Mouse (Mus musculus): Measurements from ENCODE around the gene Wdr31. TPM values are rescaled to one million over a fixed set of nuclear protein-coding genes. Genes with fewer than 3 reads are reported as not detected.
"Not testable (repeated sequence)": the region's sequence is repeated elsewhere in the genome, so short reads cannot be mapped to it uniquely, and the experiment has no call there.

The Wdr31 gene
- total and polyA plus RNA-seq, 3 experiments, result 0.52 to 2.0 (median 1.8) TPM

GRCm38 (mm10) chr4:62480709-62481605 is 10.3 kb upstream of the Wdr31 start:
- 0 out of 2 replicates have a peak, but pooled peaks cover 2% of the 10 kb centered on the region for H3K27me3 ChIP-seq (ENCODE audit: insufficient read depth, low read length)
- no peak for DNase-seq (ENCODE audit: low spot score)

GRCm38 (mm10) chr4:62479937-62480708 is 9.4 kb upstream of the Wdr31 start, which contains the start of gene Bspry:
Bspry (plus strand) TSS chr4:62480053.
- H3K4me3 ChIP-seq (ENCODE audit: low read depth, low read length), result no peak within 1 kb of the TSS
- peaks cover 14% of the 10 kb centered on the region for H3K4me1 ChIP-seq (ENCODE audit: insufficient read depth, low read depth, low read length)
- H3K27me3 ChIP-seq (ENCODE audit: insufficient read depth, low read length), result 0 out of 2 replicates have a peak, but pooled peaks cover 2% of the 10 kb centered on the region
- DNase-seq (ENCODE audit: low spot score) (no peak), ATAC-seq (ENCODE audit: extremely low read depth, insufficient number of reproducible peaks, low FRiP score, poor library complexity, severe bottlenecking) (no peak)
- no peak for TF ChIP-seq TAL1 (conservative IDR thresholded peaks at IDR 0.05; ENCODE audit: low read depth, low read length)
- no peak for TF ChIP-seq POLR2AphosphoS5 (IDR thresholded peaks at IDR 0.05; ENCODE audit: insufficient replicate concordance, low read depth, low read length)
- TF ChIP-seq GATA1 (IDR thresholded peaks at IDR 0.05; ENCODE audit: borderline replicate concordance, low read length), result no peak
- no peak for TF ChIP-seq GATA2 (IDR thresholded peaks at IDR 0.05; ENCODE audit: borderline replicate concordance, low read depth, low read length)
- TF ChIP-seq CTCF (IDR thresholded peaks at IDR 0.05; ENCODE audit: low read depth, low read length), result no peak
- no peaks in the 10 kb centered on the region for H3K9me3 ChIP-seq (replicated peaks)
- no peaks in the 10 kb centered on the region for H3K36me3 ChIP-seq (replicated peaks)

More at GRCm38 (mm10) chr4:62480709-62481605, 10.3 kb upstream of the Wdr31 start:
- no peaks in the 10 kb centered on the region for H3K9me3 ChIP-seq (replicated peaks)
- no peak overlapping the region for H3K4me3 ChIP-seq (ENCODE audit: low read depth, low read length)
- no peak for ATAC-seq (ENCODE audit: extremely low read depth, insufficient number of reproducible peaks, low FRiP score, poor library complexity, severe bottlenecking)
- TF ChIP-seq TAL1 (conservative IDR thresholded peaks at IDR 0.05; ENCODE audit: low read depth, low read length) (no peak), POLR2AphosphoS5 (IDR thresholded peaks at IDR 0.05; ENCODE audit: insufficient replicate concordance, low read depth, low read length) (no peak), GATA2 (IDR thresholded peaks at IDR 0.05; ENCODE audit: borderline replicate concordance, low read depth, low read length) (no peak), CTCF (IDR thresholded peaks at IDR 0.05; ENCODE audit: low read depth, low read length) (no peak), GATA1 (IDR thresholded peaks at IDR 0.05; ENCODE audit: borderline replicate concordance, low read length) (no peak)
- no peaks in the 10 kb centered on the region for H3K36me3 ChIP-seq (replicated peaks)
- peaks cover 20% of the 10 kb centered on the region for H3K4me1 ChIP-seq (ENCODE audit: insufficient read depth, low read depth, low read length)

DNA sequence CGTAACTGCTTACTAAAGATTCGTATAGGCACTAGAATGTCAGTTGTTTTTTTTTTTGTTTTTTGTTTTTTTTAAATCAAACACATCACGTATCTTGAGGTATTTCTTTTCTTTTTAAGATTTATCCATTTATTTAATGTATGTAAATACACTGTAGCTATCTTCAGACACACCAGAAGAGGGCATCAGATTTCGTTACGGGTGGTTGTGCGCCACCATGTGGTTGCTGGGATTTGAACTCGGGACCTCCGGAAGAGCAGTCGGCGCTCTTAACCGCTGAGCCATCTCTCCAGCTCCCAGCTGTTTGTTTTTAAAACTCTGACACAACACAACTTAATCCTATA is 8.9 kb upstream of the Wdr31 start:
- not testable (repeated sequence) for DNase-seq (ENCODE audit: low spot score); H3K4me1 ChIP-seq (ENCODE audit: insufficient read depth, low read depth, low read length); H3K27me3 ChIP-seq (ENCODE audit: insufficient read depth, low read length); H3K4me3 ChIP-seq (ENCODE audit: low read depth, low read length); ATAC-seq (ENCODE audit: extremely low read depth, insufficient number of reproducible peaks, low FRiP score, poor library complexity, severe bottlenecking); H3K9me3 ChIP-seq (replicated peaks); H3K36me3 ChIP-seq (replicated peaks)

DNA sequence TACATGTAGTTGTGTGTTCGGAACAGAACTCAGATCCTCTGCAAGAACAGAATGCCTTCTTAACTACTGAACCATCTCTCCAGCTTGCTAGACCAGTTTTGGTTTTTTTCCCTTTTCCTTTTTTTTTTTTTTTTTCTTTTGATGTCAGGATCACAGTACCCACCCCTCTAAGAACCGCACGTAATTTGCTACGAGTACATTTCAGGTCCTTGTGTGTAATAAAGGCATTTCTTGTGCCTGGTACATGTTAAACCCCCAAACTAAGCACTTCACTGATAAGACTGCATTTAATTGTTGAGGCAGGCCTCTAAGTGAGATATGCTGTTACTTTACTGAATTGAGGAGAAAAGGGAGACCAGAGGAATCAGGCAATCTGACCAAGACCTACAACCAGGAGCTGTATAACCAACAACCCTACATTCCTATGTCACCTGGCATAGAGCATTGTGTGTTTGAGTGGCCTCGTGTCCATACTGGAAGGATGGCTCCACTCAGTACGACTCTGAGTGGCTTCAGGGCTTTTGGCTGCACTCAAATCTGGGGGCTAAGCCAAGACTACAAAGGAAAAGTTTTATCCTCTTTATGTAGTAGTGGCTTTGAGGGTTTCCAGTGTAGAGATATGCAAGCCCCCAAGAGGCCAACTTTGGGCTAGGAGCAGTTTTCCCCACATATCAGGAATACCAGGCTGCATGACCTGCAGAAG is 7.0 kb upstream of the Wdr31 start:
- TF ChIP-seq TAL1 (conservative IDR thresholded peaks at IDR 0.05; ENCODE audit: low read depth, low read length) (no peak), CTCF (IDR thresholded peaks at IDR 0.05; ENCODE audit: low read depth, low read length) (no peak), GATA1 (IDR thresholded peaks at IDR 0.05; ENCODE audit: borderline replicate concordance, low read length) (no peak), GATA2 (IDR thresholded peaks at IDR 0.05; ENCODE audit: borderline replicate concordance, low read depth, low read length) (no peak), POLR2AphosphoS5 (IDR thresholded peaks at IDR 0.05; ENCODE audit: insufficient replicate concordance, low read depth, low read length) (no peak)
- Histone ChIP-seq H3K27me3 (ENCODE audit: insufficient read depth, low read length) (0 out of 2 replicates have a peak, but pooled peaks cover 2% of the 10 kb centered on the region), H3K9me3 (replicated peaks) (no peaks in the 10 kb centered on the region), H3K36me3 (replicated peaks) (no peaks in the 10 kb centered on the region), H3K4me3 (ENCODE audit: low read depth, low read length) (no peak overlapping the region), H3K4me1 (ENCODE audit: insufficient read depth, low read depth, low read length) (peaks cover 9% of the 10 kb centered on the region)
- DNase-seq (ENCODE audit: low spot score) (no peak), ATAC-seq (ENCODE audit: extremely low read depth, insufficient number of reproducible peaks, low FRiP score, poor library complexity, severe bottlenecking) (no peak)

- ATAC-seq (ENCODE audit: extremely low read depth, insufficient number of reproducible peaks, low FRiP score, poor library complexity, severe bottlenecking) (no peak), DNase-seq (ENCODE audit: low spot score) (no peak)
- TF ChIP-seq CTCF (IDR thresholded peaks at IDR 0.05; ENCODE audit: low read depth, low read length) (no peak), POLR2AphosphoS5 (IDR thresholded peaks at IDR 0.05; ENCODE audit: insufficient replicate concordance, low read depth, low read length) (no peak), GATA1 (IDR thresholded peaks at IDR 0.05; ENCODE audit: borderline replicate concordance, low read length) (no peak), GATA2 (IDR thresholded peaks at IDR 0.05; ENCODE audit: borderline replicate concordance, low read depth, low read length) (no peak), TAL1 (conservative IDR thresholded peaks at IDR 0.05; ENCODE audit: low read depth, low read length) (no peak)
- Histone ChIP-seq H3K27me3 (ENCODE audit: insufficient read depth, low read length) (0 out of 2 replicates have a peak, but pooled peaks cover 2% of the 10 kb centered on the region), H3K4me3 (ENCODE audit: low read depth, low read length) (no peak overlapping the region), H3K4me1 (ENCODE audit: insufficient read depth, low read depth, low read length) (peaks cover 10% of the 10 kb centered on the region), H3K9me3 (replicated peaks) (no peaks in the 10 kb centered on the region), H3K36me3 (replicated peaks) (no peaks in the 10 kb centered on the region)
Measured at GRCm38 (mm10) chr4:62475793-62476192, 5.1 kb upstream of the Wdr31 start.

DNA sequence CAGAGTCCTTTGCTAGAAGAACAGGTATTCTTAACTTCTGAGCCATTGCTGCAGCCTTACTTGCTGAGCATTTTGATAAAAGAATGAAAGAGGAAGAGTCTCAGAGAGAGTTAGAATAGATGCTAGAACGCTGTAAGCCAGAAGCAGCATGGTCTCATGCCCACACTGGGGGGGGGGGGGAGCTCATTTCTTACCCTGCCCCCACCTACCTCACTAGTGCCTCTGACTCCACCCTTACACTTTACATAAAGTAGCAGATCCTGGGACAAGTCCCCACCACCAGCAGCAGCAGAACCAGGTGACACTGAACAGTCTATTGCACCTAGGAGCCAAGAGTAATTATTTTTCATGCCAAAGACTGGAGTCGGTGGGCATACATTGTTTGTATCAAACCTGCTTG is 4.4 kb upstream of the Wdr31 start:
- Histone ChIP-seq H3K27me3 (ENCODE audit: insufficient read depth, low read length) (0 out of 2 replicates have a peak, but pooled peaks cover 2% of the 10 kb centered on the region), H3K9me3 (replicated peaks) (no peaks in the 10 kb centered on the region), H3K4me1 (ENCODE audit: insufficient read depth, low read depth, low read length) (peaks cover 13% of the 10 kb centered on the region), H3K4me3 (ENCODE audit: low read depth, low read length) (no peak overlapping the region), H3K36me3 (replicated peaks) (no peaks in the 10 kb centered on the region)
- DNase-seq (ENCODE audit: low spot score) (no peak), ATAC-seq (ENCODE audit: extremely low read depth, insufficient number of reproducible peaks, low FRiP score, poor library complexity, severe bottlenecking) (no peak)
- no peak for TF ChIP-seq GATA1 (IDR thresholded peaks at IDR 0.05; ENCODE audit: borderline replicate concordance, low read length)
- no peak for TF ChIP-seq POLR2AphosphoS5 (IDR thresholded peaks at IDR 0.05; ENCODE audit: insufficient replicate concordance, low read depth, low read length)
- no peak for TF ChIP-seq CTCF (IDR thresholded peaks at IDR 0.05; ENCODE audit: low read depth, low read length)
- TF ChIP-seq TAL1 (conservative IDR thresholded peaks at IDR 0.05; ENCODE audit: low read depth, low read length), result no peak
- TF ChIP-seq GATA2 (IDR thresholded peaks at IDR 0.05; ENCODE audit: borderline replicate concordance, low read depth, low read length), result no peak
